Mouse (Mus musculus) hindbrain, embryonic 11.5 days (tissue): ENCODE measurements at regions not wholly inside any gene's neighbourhood (a gene's known extent, or its start where the extent isn't known, plus 50 kb on each side); places are given as distances from the start of the nearest gene placed in this dataset.

Experiments used
- ATAC-seq: fragments of 200-750 bp; cut with Nextera tagmentation; 2 replicates; pipeline ENCODE4 v1.8.0; 2017; ENCODE audit warnings: mild to moderate bottlenecking, moderate TSS enrichment, moderate library complexity; ENCODE audit not compliant: low FRiP score
- DNase-seq: peaks from one replicate; pipeline ENCODE4 v3.0.0-alpha.2; 2015; ENCODE audit warnings: low spot score
- H3K27ac ChIP-seq: fragments of 300-500 bp; sonication (generic); 2 replicates; pipeline ENCODE4 v1.5.1; 2014; ENCODE audit warnings: mild to moderate bottlenecking, low read depth, low read length
- H3K27me3 ChIP-seq: fragments of 300-500 bp; sonication (generic); 2 replicates; pipeline ENCODE4 v1.6.1; 2014; ENCODE audit warnings: mild to moderate bottlenecking, low read length, moderate library complexity, mixed read lengths; ENCODE audit not compliant: control insufficient read depth, insufficient read depth
- H3K36me3 ChIP-seq: fragments of 300-500 bp; sonication (generic); 2 replicates; pipeline ENCODE4 v1.6.1; 2014; ENCODE audit warnings: mild to moderate bottlenecking, low read length, moderate library complexity, mixed read lengths; ENCODE audit not compliant: control insufficient read depth, insufficient read depth
- H3K4me1 ChIP-seq: fragments of 300-500 bp; sonication (generic); replicated peaks from 2 replicates; pipeline ENCODE4 v1.6.1; 2014; ENCODE audit warnings: low read length, mixed read lengths; ENCODE audit not compliant: control insufficient read depth, insufficient read depth
- H3K4me2 ChIP-seq: fragments of 300-500 bp; sonication (generic); replicated peaks from 2 replicates; pipeline ENCODE4 v1.6.1; 2014; ENCODE audit warnings: mild to moderate bottlenecking, low read depth, low read length
- H3K4me3 ChIP-seq: fragments of 300-500 bp; sonication (generic); 2 replicates; pipeline ENCODE4 v1.5.1; 2014; ENCODE audit warnings: low read depth, low read length
- H3K9ac ChIP-seq: fragments of 300-500 bp; sonication (generic); 2 replicates; pipeline ENCODE4 v1.6.1; 2014; ENCODE audit warnings: low read depth, low read length
- H3K9me3 ChIP-seq: fragments of 300-500 bp; sonication (generic); 2 replicates; pipeline ENCODE4 v1.6.1; 2016; ENCODE audit warnings: low read length; ENCODE audit not compliant: control insufficient read depth
- WGBS: fragments of 180-500 bp; shearing (Covaris S2); extraction: QIAGEN DNeasy Blood & Tissue Kit; methylation state at CpG from one replicate; pipeline ENCODE4 v1.1.7; 2014; 5-methylcytosine and 5-hydroxymethylcytosine counted together

DNA sequence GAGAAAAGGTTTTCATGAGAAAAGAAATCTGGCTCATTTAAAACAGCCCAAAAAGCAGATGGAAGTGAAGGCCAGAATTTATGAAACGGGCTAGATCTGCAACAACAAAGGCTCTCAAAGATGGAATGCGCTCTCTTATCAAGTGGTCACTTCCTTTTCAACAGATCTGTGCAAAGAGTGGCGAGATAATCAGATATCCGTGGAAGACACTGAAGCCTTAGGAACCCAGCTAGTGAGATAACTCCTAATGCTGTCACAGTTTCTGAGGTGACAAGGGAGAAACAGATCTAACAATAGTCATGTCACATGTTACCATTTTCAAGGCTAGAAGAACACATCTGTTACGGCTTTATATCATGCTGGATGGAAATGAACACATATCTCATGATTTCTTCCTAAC is 107.1 kb downstream of the Tmco5 start:
- Histone ChIP-seq H3K9me3 (no peaks in the 10 kb centered on the region), H3K27ac (no peak overlapping the region), H3K27me3 (no peaks in the 10 kb centered on the region), H3K36me3 (no peaks in the 10 kb centered on the region), H3K4me2 (no peak overlapping the region), H3K9ac (no peak overlapping the region), H3K4me3 (no peak overlapping the region), H3K4me1 (no peaks in the 10 kb centered on the region; the same call in 1 of the 2 replicates)
- no peak for DNase-seq
- ATAC-seq = no peak
- WGBS = 81% methylated on average over 5 of the region's 5 CpGs

DNA sequence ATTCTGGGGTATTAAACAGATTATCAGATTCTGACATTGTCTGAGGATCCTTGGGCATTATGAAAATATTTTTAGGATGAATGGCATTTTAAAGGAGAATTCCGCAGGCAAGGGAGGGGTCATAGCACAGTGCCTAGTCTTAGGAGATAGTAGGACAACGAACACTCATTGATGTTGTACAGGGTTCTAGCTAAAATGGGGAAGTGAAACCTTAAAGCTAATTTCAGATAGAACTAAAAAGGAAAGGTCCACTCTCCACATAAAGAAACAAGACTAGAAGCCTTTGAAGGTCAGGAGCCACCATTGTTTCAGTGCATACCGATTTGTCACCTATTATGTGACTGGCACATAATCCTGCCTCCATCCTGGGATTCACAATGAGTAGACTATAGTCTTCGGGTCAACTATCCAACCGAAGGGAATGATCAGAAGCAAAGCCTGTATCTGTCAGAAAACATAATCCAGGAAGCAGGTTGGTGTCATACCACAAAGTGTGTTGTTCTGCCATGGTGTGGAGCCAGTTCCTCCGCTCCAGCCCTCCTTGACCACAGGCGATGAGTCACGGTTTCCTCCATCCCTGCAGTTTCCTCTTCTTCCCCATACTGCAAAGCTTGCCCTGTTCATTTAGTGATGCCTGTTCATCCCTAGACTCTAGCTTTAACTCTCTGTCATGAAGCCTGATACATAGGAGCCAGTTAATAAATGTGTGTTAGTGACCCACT is 110.6 kb downstream of the Tmco5 start:
- 90% methylated on average over 8 of the region's 8 CpGs for WGBS
- H3K9me3 ChIP-seq = no peaks in the 10 kb centered on the region

DNA sequence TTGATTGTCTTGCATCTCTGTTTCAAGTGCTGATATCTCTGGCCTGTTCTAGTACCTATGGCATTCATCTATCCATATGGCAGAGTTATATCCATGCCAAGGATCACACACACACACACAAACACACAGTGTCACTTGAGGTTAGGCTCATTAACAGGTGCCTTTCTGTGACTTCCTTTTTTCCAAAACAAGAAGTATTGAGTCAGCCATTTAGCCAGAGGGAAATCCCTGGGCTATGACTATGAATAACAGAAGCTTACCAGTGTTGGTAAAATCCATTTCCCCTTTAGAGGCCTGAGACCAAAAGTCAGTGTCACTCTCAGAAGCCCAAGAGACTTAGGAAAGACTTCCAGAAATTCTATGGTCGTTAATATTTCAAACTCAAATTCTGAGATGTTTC is 111.6 kb downstream of the Tmco5 start:
- no peak overlapping the region for H3K4me2 ChIP-seq
- ATAC-seq (no peak), DNase-seq (no peak)

More for the DNA sequence above, 110.6 kb downstream of the Tmco5 start:
- DNase-seq = no peak
- H3K4me2 ChIP-seq = no peak overlapping the region
- no peak for ATAC-seq
- H3K4me1 ChIP-seq = no peaks in the 10 kb centered on the region
- no peak overlapping the region for H3K27ac ChIP-seq
- no peak overlapping the region for H3K9ac ChIP-seq
- no peaks in the 10 kb centered on the region for H3K27me3 ChIP-seq
- H3K4me3 ChIP-seq = no peak overlapping the region
- no peaks in the 10 kb centered on the region for H3K36me3 ChIP-seq

DNA sequence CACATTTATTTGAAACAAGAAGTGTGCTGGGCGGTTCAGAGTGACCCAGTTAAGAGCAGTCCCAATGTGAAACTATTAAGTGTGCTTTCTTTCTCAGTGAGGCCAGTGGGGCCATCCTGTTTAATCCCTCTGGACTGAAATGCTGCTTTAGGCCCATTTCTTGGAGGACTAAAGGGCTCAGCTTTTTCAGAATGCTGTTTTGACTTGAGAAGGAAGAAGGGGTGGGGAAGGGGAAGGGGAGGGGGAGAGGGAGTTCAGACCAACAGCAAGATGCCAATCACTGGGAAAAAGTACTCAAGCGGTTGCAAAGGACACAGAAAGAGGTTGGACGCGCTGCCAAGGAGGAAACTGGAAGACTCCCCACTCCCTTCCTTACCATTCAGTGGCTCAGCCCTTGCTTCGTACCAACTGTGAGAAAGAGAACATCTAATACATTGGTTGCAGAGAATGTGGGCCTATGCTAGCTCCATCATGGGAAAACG is 113.1 kb downstream of the Tmco5 start:
- H3K9ac ChIP-seq = no peak overlapping the region
- 62% methylated on average over 6 of the region's 6 CpGs for WGBS

More for the DNA sequence above, 111.6 kb downstream of the Tmco5 start:
- 86% methylated on average over 1 of the region's 1 CpGs for WGBS
- no peaks in the 10 kb centered on the region for H3K27me3 ChIP-seq
- no peaks in the 10 kb centered on the region for H3K9me3 ChIP-seq
- no peak overlapping the region for H3K4me3 ChIP-seq
- no peaks in the 10 kb centered on the region for H3K36me3 ChIP-seq
- H3K4me1 ChIP-seq = no peaks in the 10 kb centered on the region
- no peak overlapping the region for H3K9ac ChIP-seq
- no peak overlapping the region for H3K27ac ChIP-seq

DNA sequence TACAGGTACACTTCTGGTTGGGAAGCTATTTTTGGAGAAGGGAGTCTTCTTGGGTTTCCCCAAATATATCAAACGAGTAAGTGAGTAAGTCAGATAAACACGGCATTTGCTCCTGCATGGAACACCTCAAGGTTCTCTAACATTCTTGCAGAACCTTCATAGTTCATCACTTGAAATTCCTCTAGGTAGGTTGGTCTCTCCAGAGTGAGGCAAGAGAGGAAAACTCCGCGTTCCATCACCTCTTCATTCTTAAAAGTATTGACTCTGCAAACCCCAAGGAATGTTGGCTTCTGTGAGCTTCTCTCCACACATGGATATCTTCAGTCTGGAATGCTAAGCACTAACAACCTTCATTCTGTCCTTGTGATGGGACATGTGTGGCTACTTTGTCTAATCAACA is 115.2 kb downstream of the Tmco5 start:
- 92% methylated on average over 4 of the region's 4 CpGs for WGBS

More for the DNA sequence above, 113.1 kb downstream of the Tmco5 start:
- ATAC-seq (no peak), DNase-seq (no peak)
- no peaks in the 10 kb centered on the region for H3K36me3 ChIP-seq
- H3K27ac ChIP-seq = no peak overlapping the region
- no peaks in the 10 kb centered on the region for H3K4me1 ChIP-seq
- H3K9me3 ChIP-seq = no peaks in the 10 kb centered on the region
- H3K4me3 ChIP-seq = no peak overlapping the region
- H3K27me3 ChIP-seq = no peaks in the 10 kb centered on the region
- no peak overlapping the region for H3K4me2 ChIP-seq

DNA sequence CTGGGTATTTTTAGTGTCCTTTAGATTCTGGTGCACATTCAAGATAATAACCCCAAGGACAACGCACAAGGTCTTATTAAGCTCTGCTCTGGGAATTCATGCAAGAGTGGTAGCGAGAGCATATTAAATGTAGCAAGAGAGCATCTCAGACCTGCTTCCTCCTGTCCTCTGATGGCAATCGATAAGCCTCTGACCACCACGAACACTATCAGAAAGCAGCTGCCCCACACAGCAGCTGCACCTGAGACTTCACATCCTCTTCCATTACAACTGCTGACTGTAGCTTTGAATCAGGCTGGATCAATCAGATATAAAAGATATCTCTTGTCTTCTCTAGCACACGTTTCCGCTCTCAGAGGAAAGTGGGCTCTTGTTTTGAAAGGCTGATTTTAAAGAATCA is 117.8 kb downstream of the Tmco5 start:
- Histone ChIP-seq H3K27ac (no peak overlapping the region), H3K27me3 (no peaks in the 10 kb centered on the region), H3K9ac (no peak overlapping the region), H3K9me3 (no peaks in the 10 kb centered on the region), H3K4me1 (no peaks in the 10 kb centered on the region), H3K4me3 (no peak overlapping the region), H3K4me2 (no peak overlapping the region), H3K36me3 (no peaks in the 10 kb centered on the region)
- no peak for ATAC-seq
- WGBS = 80% methylated on average over 6 of the region's 6 CpGs
- DNase-seq = no peak

More for the DNA sequence above, 115.2 kb downstream of the Tmco5 start:
- Histone ChIP-seq H3K27ac (no peak overlapping the region), H3K9ac (no peak overlapping the region), H3K4me3 (no peak overlapping the region), H3K36me3 (no peaks in the 10 kb centered on the region), H3K9me3 (no peaks in the 10 kb centered on the region), H3K4me1 (no peaks in the 10 kb centered on the region), H3K4me2 (no peak overlapping the region), H3K27me3 (no peaks in the 10 kb centered on the region)
- DNase-seq (no peak), ATAC-seq (no peak)

DNA sequence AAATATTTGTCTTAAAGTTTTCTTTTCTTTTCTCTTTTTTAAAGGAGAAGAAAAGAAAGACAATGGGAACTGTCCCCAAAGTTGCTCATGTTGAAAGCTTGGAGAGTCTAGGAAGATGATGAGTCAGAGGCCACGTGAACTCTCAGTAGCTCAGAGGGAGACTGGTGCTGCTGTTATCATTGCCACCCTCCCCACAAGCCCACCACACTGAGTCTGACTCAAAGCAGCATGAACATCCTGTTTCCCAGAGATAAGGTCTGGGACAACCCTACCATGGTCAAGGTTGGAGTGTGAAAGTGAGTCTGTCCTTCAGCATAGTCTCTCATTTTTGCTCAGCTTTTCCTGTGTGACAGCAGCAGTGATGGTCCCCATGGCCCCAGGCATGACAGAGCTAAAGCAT is 120.3 kb downstream of the Tmco5 start:
- H3K27ac ChIP-seq = no peak overlapping the region
- no peaks in the 10 kb centered on the region for H3K27me3 ChIP-seq
- DNase-seq (no peak), ATAC-seq (no peak)
- no peak overlapping the region for H3K4me3 ChIP-seq
- H3K9me3 ChIP-seq = no peaks in the 10 kb centered on the region
- H3K9ac ChIP-seq = no peak overlapping the region
- H3K36me3 ChIP-seq = no peaks in the 10 kb centered on the region
- no peaks in the 10 kb centered on the region for H3K4me1 ChIP-seq
- H3K4me2 ChIP-seq = no peak overlapping the region
- 70% methylated on average over 1 of the region's 1 CpGs for WGBS

DNA sequence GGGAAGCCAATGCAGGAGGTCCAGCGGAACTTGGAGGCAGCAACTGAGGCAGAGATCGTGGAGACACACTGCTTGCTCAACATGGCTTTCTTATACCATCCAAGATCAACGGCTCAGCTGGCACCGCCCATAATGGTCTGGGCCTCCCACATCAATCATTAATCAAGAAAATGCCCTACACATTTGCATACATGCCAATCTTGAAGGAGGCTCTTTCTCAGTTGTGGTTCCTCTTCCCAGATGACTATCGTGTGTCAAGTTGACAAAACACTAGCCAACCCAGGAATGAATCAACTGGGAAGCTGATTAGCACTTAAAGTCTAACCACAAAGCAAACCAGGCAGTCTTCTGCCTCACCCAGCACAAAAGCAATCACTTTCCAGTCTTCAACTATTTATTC is 121.1 kb downstream of the Tmco5 start:
- H3K27ac ChIP-seq = no peak overlapping the region
- no peaks in the 10 kb centered on the region for H3K36me3 ChIP-seq
- no peaks in the 10 kb centered on the region for H3K27me3 ChIP-seq
- WGBS = 85% methylated on average over 5 of the region's 5 CpGs
- ATAC-seq (no peak), DNase-seq (no peak)
- H3K9ac ChIP-seq = no peak overlapping the region
- no peak overlapping the region for H3K4me3 ChIP-seq
- H3K9me3 ChIP-seq = no peaks in the 10 kb centered on the region
- no peaks in the 10 kb centered on the region for H3K4me1 ChIP-seq
- H3K4me2 ChIP-seq = no peak overlapping the region

DNA sequence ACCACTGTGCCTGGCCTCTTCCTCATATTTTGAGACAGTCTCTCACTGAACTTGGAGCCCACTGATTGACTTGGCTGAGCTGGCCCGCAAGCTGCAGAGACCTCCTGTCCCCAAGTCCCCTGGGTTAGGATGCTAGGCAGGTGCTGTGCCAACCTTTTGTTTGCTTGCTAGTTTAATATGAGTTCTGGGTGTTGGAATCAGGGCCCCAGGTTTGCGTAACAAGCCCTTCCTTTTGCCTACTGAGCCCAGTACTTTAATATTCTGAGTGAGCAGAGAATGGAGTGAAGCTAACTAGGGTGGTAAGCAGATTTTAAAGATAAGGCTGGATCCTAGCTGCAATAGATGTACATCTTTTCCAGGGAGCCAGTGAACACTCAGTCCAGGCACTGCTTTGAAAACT is 117.2 kb upstream of the Spred1 start:
- DNase-seq = no peak
- Histone ChIP-seq H3K4me3 (no peak overlapping the region), H3K9ac (no peak overlapping the region), H3K27me3 (no peaks in the 10 kb centered on the region), H3K36me3 (no peaks in the 10 kb centered on the region), H3K27ac (no peak overlapping the region), H3K9me3 (no peaks in the 10 kb centered on the region), H3K4me2 (no peak overlapping the region), H3K4me1 (no peaks in the 10 kb centered on the region)
- no peak for ATAC-seq
- WGBS = 94% methylated on average over 2 of the region's 2 CpGs
